Comparison of ENCODE assay signal across 8 mouse cellular contexts in genomic region chr12:59012710-59013091, GRCm38 (mm10). TPM values are rescaled to one million over a fixed set of nuclear protein-coding genes. Genes with fewer than 3 reads are reported as not detected.
A peak's percentile ranks its signal among the peaks of the same experiment; 100 is the strongest.
DNase-seq lines count a peak whose midpoint lies in the region; ATAC-seq lines count a peak whose summit lies in the region.

No protein-coding gene starts in this region.

- H3K4me1 ChIP-seq in forebrain, embryonic 16.5 days (replicated peaks; ENCODE audit: control insufficient read depth, insufficient read depth, low read length) = peaks cover 35% of the 10 kb centered on the region
- peaks cover 23% of the 10 kb centered on the region for H3K4me1 ChIP-seq in limb, embryonic 15.5 days
- peaks cover 16% of the 10 kb centered on the region; the same call in 1 of the 2 replicates for H3K4me1 ChIP-seq in neural tube, embryonic 14.5 days (ENCODE audit: control insufficient read depth, insufficient read depth, low read length)

- no peak overlapping the region; the same call in 1 of the 2 replicates for H3K27ac ChIP-seq in forebrain, embryonic 16.5 days (ENCODE audit: low read length)
- H3K27ac ChIP-seq in limb, embryonic 15.5 days = peak overlapping the region; percentile 92
- H3K27ac ChIP-seq in neural tube, embryonic 14.5 days (ENCODE audit: low read depth, low read length) = no peak overlapping the region

- no peaks in the 10 kb centered on the region for H3K36me3 ChIP-seq in forebrain, embryonic 16.5 days (ENCODE audit: control insufficient read depth, insufficient read depth)
- 0 out of 2 replicates have a peak, but pooled peaks cover 8% of the 10 kb centered on the region for H3K36me3 ChIP-seq in limb, embryonic 15.5 days
- 0 out of 2 replicates have a peak, but pooled peaks cover 2% of the 10 kb centered on the region for H3K36me3 ChIP-seq in neural tube, embryonic 14.5 days (ENCODE audit: control insufficient read depth, insufficient read depth, low read length)

- under 1% methylated on average over 7 of the region's 7 CpGs for WGBS in forebrain, embryonic 16.5 days
- 1% methylated on average over 7 of the region's 7 CpGs for WGBS in limb, embryonic 15.5 days
- 3% methylated on average over 7 of the region's 7 CpGs for WGBS in neural tube, embryonic 14.5 days

- H3K27me3 ChIP-seq in forebrain, embryonic 16.5 days (replicated peaks; ENCODE audit: control insufficient read depth, insufficient read depth, low read length) = no peaks in the 10 kb centered on the region
- H3K27me3 ChIP-seq in limb, embryonic 15.5 days = no peaks in the 10 kb centered on the region
- H3K27me3 ChIP-seq in neural tube, embryonic 14.5 days (ENCODE audit: control insufficient read depth, insufficient read depth, low read length) = no peaks in the 10 kb centered on the region

- intact Hi-C loops in heart, postnatal 25 days (cut with DNase I) = loop anchor here (2.0 kb wide), 1 partner anchor 118 kb away; no protein-coding TSS in a partner anchor

- H3K9ac ChIP-seq in forebrain, embryonic 16.5 days (replicated peaks; ENCODE audit: low read depth, low read length) = 0 out of 2 replicates have a peak overlapping the region, but pooled peaks have one; percentile 25
- peak overlapping the region; percentile 50 for H3K9ac ChIP-seq in limb, embryonic 15.5 days
- no peak overlapping the region; the same call in 1 of the 2 replicates for H3K9ac ChIP-seq in neural tube, embryonic 14.5 days (replicated peaks; ENCODE audit: low read depth, low read length)

- peak overlapping the region; percentile 82 for H3K4me2 ChIP-seq in forebrain, embryonic 16.5 days (ENCODE audit: low read length)
- H3K4me2 ChIP-seq in limb, embryonic 15.5 days = peak overlapping the region; percentile 59
- H3K4me2 ChIP-seq in neural tube, embryonic 14.5 days (ENCODE audit: low read depth, low read length) = peak overlapping the region; percentile 54

- peak overlapping the region; percentile 94 for H3K4me3 ChIP-seq in forebrain, embryonic 16.5 days (replicated peaks; ENCODE audit: low read length)
- peak overlapping the region; percentile 89 for H3K4me3 ChIP-seq in limb, embryonic 15.5 days
- H3K4me3 ChIP-seq in neural tube, embryonic 14.5 days (ENCODE audit: low read depth, low read length) = peak overlapping the region; percentile 81

- peak; percentile 6 for DNase-seq in heart, adult 8-10 months (ENCODE audit: low spot score)
- no peak for DNase-seq in heart, postnatal 25 days (ENCODE audit: low spot score)
- DNase-seq in MEL-GATA-1-ER (ENCODE audit: extremely low read depth, low read depth) = peak; percentile 44
- no peak for DNase-seq in spleen, postnatal 36 days (ENCODE audit: low spot score in 2 of 2)
- no peak for DNase-seq in spleen, adult 12 weeks (ENCODE audit: low spot score)

- ATAC-seq in forebrain, embryonic 16.5 days = no peak
- no peak for ATAC-seq in limb, embryonic 15.5 days (ENCODE audit: insufficient number of reproducible peaks, low FRiP score, low TSS enrichment, low read depth)
- ATAC-seq in neural tube, embryonic 14.5 days (ENCODE audit: low read depth) = no peak

- no peaks in the 10 kb centered on the region for H3K9me3 ChIP-seq in forebrain, embryonic 16.5 days (ENCODE audit: control insufficient read depth, low read length)
- H3K9me3 ChIP-seq in limb, embryonic 15.5 days = no peaks in the 10 kb centered on the region
- no peaks in the 10 kb centered on the region for H3K9me3 ChIP-seq in neural tube, embryonic 14.5 days (ENCODE audit: control insufficient read depth, low read length)

RNA-seq across cellular contexts. Expression of gene Gemin2, which starts 0.5 kb away (rescaled TPM):
- total RNA-seq in heart, adult 8-10 months (2022) = 1 to 10 TPM; 4.3 to 6.2 (median 5.3) TPM
- 1 to 10 TPM; 6.1 to 6.5 TPM for total RNA-seq in heart, postnatal 25 days (2021)
- 14.7 and 15.2 TPM in 2 replicates for polyA plus RNA-seq in forebrain, embryonic 16.5 days (2015; fragmentation: Nextera tagmentation; extraction: Ambion mirVana)
- 25.3 and 25.7 TPM in 2 replicates for polyA plus RNA-seq in limb, embryonic 15.5 days (2015; fragmentation: Nextera tagmentation; extraction: Ambion mirVana)
- 11.9 and 15.2 TPM in 2 replicates for polyA plus RNA-seq in neural tube, embryonic 14.5 days (2014; fragmentation: Nextera tagmentation; extraction: Ambion mirVana)

RNA-seq across cellular contexts. Expression of gene Sec23a, which starts 0.9 kb away (rescaled TPM):
- total RNA-seq in heart, adult 8-10 months (2022) = 10 to 100 TPM; 42.2 to 47.9 (median 45.9) TPM
- 10 to 100 TPM; 38.1 to 45.1 TPM for total RNA-seq in heart, postnatal 25 days (2021)
- 105 and 121 TPM in 2 replicates for polyA plus RNA-seq in forebrain, embryonic 16.5 days (2015; fragmentation: Nextera tagmentation; extraction: Ambion mirVana)
- 105 and 107 TPM in 2 replicates for polyA plus RNA-seq in limb, embryonic 15.5 days (2015; fragmentation: Nextera tagmentation; extraction: Ambion mirVana)
- polyA plus RNA-seq in neural tube, embryonic 14.5 days (2014; fragmentation: Nextera tagmentation; extraction: Ambion mirVana) = 127 and 139 TPM in 2 replicates

RNA-seq across cellular contexts. Expression of gene Trappc6b, which starts 48.6 kb away (rescaled TPM):
- 10 to 100 TPM; 57.6 to 75.2 (median 68.7) TPM for total RNA-seq in heart, adult 8-10 months (2022)
- 10 to 100 TPM; 64.8 to 67.3 TPM for total RNA-seq in heart, postnatal 25 days (2021)
- polyA plus RNA-seq in forebrain, embryonic 16.5 days (2015; fragmentation: Nextera tagmentation; extraction: Ambion mirVana) = 153 and 164 TPM in 2 replicates
- 83.1 and 84.9 TPM in 2 replicates for polyA plus RNA-seq in limb, embryonic 15.5 days (2015; fragmentation: Nextera tagmentation; extraction: Ambion mirVana)
- polyA plus RNA-seq in neural tube, embryonic 14.5 days (2014; fragmentation: Nextera tagmentation; extraction: Ambion mirVana) = 123 and 129 TPM in 2 replicates

RNA-seq across cellular contexts. Expression of gene Pnn, which starts 54.0 kb away (rescaled TPM):
- total RNA-seq in heart, adult 8-10 months (2022) = 10 to 100 TPM; 18.8 to 35.6 (median 25.9) TPM
- total RNA-seq in heart, postnatal 25 days (2021) = 10 to 100 TPM; 20.0 to 25.4 TPM
- 93.7 and 94.9 TPM in 2 replicates for polyA plus RNA-seq in forebrain, embryonic 16.5 days (2015; fragmentation: Nextera tagmentation; extraction: Ambion mirVana)
- polyA plus RNA-seq in limb, embryonic 15.5 days (2015; fragmentation: Nextera tagmentation; extraction: Ambion mirVana) = 98.8 and 103 TPM in 2 replicates
- polyA plus RNA-seq in neural tube, embryonic 14.5 days (2014; fragmentation: Nextera tagmentation; extraction: Ambion mirVana) = 77.4 and 86.2 TPM in 2 replicates

Comparison
In these comparisons a context has a peak if more than half of its experiments do, and no peak if none do; other contexts are left out.
1. DNase-seq: peak in heart, adult 8-10 months (single experiment) and MEL-GATA-1-ER (single experiment); none in heart, postnatal 25 days (single experiment), spleen, postnatal 36 days (0 of 2) and spleen, adult 12 weeks (single experiment).
2. Peak in every context shown above with its lines, with median percentiles within 50 percentile points of each other: H3K4me2 ChIP-seq and H3K4me3 ChIP-seq.